Mouse (Mus musculus) left cerebral cortex, postnatal 10 days (tissue): ENCODE measurements around the gene Bmp6. TPM values are rescaled to one million over a fixed set of nuclear protein-coding genes. Genes with fewer than 3 reads are reported as not detected.
A peak's percentile ranks its signal among the peaks of the same experiment; 100 is the strongest.

ENCODE experiments used
- DNase-seq, 2 experiments: peaks; one replicate each; pipeline ENCODE4 v3.0.0; 2021 to 2022; ENCODE audit warnings: low spot score in 2 of 2, mixed read lengths in 1 of 2; ENCODE audit errors: extremely low spot score in 1 of 2
- intact Hi-C: fragments of 180-260 bp; cut with DNase I; formaldehyde crosslinking; loops from one replicate; pipeline ENCODE4 v1.15.1; 2025
- total RNA-seq, 2 experiments: library from RNA; stranded (reverse); gene quantifications; 2 replicates each; pipeline ENCODE4 v1.2.3; 2021

Gene Bmp6
- total RNA-seq, 2 experiments from 2014 or later, result 7.3 to 9.2 TPM

DNA sequence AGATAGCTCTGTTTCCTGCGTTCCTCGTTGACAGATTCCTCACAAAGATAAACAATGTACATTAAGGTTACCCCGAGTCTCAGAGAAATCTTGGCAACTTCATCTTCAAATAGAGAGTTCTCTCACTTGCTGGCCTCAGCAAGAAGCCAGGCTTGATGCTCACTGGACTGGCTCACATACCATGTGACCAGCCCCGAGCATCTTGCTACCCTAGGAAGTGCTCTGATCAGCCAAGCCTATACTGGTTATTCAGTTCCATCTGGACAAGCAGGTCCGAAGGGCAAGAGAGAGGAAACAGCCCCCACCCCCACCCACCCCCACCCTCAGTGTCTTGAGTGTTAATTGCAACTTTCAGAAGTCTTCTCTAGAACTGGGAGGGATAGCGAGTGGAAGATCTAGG lies 141.9 kb downstream of the Bmp6 start:
- no peak for DNase-seq
- intact Hi-C loops, result no loop called here

DNA sequence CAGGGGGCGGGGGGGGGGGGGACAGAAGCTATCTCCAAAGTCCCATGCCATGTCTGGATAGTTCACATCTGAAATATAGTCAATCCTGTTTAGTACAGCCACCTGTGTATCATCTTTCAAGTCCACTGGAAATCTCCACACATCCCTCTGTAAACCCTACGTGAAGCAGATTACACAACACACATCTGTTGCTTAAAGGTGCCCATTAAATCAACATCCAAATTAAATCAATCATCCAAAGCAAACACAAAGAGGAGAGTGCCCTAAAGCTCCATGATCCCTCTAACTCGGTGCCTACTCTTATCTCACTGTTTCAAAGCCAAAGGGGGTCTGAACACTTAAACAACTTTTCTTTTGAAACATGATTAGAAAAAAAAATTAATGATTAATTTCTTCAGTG lies 151.8 kb downstream of the Bmp6 start:
- intact Hi-C loops, result no loop called here
- DNase-seq, result no peak

DNA sequence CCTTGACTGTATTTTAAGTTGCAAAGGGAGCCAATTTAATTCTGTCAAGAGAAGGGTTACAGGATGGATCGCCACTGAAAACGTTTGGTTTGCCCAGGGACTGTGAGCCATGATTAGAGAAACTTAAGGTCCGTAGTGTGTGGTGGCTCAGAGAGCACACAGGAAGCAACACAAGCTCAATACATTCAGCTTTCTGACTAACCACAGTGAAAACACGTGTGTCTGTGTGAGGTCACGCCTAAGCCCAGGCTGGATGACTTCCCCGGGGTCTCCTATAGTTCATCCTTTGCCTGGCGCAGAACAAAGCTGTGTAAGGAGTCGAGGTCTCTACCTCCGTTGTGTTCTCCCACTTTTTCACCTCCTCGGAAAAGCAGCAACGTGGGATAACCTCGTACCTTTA lies 156.4 kb downstream of the Bmp6 start:
- intact Hi-C loops, result loop anchor here (10.0 kb wide), 1 partner anchor 437 kb away; no protein-coding TSS in a partner anchor
- DNase-seq, result no peak

DNA sequence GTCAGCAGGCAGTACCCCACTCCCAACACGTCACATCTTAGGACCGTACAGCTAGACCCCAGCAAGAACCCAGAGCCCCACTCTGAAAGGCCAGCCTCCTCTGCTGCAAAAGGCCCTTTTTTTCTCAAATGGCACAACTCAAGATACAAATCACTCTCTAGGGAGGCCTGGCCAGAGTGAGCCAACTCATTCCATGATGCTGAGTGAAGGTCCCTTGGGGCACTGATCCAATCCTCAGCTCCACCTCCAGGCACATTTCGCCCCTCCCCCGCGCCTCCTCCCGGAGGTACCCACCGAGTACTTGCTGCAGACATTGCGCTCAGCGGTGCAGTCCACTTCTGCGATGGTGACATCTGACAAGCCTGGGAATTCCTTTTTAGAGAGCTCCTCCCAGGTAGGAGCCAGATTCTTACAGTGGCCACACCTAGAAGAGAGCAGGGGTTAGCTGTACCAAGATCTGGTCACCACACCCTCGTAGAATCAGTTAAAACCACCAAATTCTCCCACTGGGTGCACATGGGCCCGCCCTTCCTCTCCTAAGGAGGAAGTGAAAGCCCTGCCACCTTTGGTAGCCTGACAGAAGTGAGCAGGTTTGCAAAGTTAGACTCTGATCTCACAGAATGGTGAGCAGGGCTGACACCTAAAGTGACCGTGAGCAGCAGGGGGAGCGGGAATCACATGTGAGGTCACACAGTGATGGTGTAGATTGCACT lies 158.4 kb downstream of the Bmp6 start:
- intact Hi-C loops, result loop anchor here (10.0 kb wide), 1 partner anchor 438 kb away; no protein-coding TSS in a partner anchor
- DNase-seq, result peak in 1 of 2 experiments; percentile 61

DNA sequence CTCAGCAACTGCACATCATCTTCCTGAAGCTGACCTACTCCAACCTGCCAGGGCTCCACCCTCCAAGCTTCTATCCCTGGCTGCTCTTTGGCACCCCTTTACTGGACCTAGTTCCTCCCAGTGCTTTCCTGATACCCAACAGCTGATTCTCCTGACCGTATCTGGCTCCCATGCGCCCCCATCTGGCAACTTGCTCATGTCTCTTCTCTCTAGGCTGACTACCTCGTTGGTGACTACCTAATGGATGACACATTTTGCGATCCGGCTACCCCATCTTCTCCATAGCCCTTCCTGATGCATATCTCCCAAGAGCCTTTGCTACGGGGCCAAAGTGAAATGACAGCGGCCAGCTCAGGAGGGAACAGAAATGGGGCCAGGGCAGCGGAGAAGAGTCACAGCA lies 161.4 kb downstream of the Bmp6 start:
- intact Hi-C loops, result loop anchor here (5.0 to 10.0 kb wide), 2 partner anchors 164 to 442 kb away; no protein-coding TSS in a partner anchor
- peak in 1 of 2 experiments; percentile 62 for DNase-seq

DNA sequence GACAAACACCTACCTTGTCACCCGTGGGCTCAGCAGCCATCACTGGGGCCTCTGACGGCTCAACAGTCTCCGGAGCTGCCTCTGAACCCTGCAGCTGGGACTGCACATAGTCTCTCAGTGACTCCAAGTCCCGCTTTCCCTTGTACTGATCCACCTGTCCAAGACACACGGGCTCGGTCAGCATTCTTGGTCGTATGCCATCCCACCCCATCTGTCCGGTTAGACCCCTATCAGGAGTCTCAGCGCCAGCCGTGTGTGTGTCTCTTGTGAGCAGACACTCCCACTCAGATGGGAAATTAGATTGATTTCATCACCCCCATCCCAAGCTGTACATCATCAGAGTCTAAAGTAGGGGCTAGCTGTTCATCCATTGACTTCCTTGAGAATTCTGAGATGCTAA lies 162.0 kb downstream of the Bmp6 start:
- intact Hi-C loops, result loop anchor here (5.0 to 10.0 kb wide), 2 partner anchors 165 to 442 kb away; no protein-coding TSS in a partner anchor
- DNase-seq, result no peak

DNA sequence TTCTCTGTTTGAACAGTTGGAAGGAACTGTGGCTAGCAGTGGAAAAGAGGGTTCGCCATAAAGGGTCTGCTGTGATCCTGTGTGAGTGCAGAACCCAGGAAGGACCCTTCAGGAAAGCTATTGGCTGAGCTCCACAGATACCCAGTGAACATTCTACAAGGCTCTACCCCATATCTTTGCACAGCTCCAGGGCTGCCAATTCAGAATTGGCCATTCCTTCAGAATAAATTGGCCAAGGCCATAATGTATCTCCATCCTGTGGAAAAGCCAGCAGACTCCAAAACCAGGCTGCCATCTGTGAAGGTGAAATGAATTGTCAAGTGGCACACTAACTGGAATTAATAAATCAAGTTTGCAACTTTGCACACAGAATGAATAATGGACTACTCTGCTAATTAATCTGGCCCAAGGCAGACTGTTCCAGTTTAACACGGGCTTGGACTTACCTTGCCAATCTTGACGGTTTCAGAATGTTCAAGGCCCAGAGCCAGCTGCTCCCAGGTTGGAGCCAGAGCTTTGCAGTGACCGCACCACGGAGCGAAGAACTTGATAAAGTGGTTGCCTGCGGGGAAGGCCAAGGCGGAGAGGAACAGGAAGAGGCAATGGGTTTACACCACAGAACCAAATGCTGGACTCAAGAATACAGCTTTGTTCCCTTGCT lies 164.9 kb downstream of the Bmp6 start:
- DNase-seq, result no peak
- intact Hi-C loops, result loop anchor here (5.0 to 10.0 kb wide), 2 partner anchors 168 to 445 kb away; no protein-coding TSS in a partner anchor

DNA sequence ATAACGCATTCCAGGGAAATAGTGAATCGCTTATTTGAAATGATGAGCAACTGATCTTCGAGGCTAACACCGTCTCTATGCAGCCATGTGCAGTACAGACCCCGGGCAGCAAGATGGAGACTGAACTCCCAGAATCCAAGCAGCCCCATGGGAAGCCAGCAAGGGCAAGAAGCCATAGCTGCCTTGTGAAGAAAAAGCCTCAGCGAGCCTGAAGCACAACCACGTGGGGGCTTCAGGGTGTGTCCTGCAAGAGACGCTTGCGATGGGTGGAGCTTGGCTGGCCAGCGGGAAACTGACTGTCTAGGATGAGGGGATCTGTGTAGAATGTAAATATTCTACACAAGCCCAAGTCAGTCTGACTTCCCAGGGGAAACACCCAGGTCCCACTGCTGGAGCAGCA lies 167.1 kb downstream of the Bmp6 start:
- DNase-seq, result peak in 1 of 2 experiments; percentile 49
- intact Hi-C loops, result no loop called here

DNA sequence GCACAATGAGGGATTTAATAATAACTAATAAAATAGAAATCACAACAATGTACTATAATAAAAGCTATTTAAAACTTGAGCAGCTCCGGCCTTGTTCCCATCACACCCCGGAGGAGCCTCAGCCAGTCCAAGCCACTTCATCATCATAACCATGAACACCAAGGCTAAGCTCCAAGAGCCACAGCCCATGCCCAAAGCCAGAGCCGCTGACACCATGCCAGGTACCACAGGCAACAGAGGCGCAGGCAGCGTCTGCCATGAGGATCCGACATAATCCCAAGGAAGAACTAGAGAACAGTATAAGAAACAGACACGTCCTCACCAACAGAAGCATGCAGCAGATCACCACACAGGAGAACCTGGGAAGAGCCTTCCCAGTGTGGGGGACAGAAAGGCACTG lies 169.0 kb downstream of the Bmp6 start:
- no peak for DNase-seq
- intact Hi-C loops, result no loop called here

DNA sequence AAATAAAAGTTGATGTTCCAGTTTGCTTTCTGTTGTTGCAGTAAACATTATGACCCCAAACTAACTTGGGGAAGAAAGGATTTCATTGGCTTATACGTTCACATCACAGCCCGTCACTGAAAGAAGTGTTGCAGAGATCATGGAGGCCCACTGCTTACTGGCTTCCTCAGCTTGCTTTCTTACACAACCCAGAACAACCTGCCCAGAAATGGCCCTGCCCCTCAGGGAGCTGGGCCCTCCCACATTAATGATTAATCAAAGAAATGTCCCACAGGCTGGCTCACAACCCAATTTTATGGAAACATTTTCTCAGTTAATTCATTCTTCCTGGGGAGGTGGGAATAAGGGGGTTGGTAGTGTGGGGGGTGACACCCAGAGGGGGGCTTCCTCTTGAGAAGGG lies 170.5 kb downstream of the Bmp6 start:
- intact Hi-C loops, result no loop called here
- no peak for DNase-seq

DNA sequence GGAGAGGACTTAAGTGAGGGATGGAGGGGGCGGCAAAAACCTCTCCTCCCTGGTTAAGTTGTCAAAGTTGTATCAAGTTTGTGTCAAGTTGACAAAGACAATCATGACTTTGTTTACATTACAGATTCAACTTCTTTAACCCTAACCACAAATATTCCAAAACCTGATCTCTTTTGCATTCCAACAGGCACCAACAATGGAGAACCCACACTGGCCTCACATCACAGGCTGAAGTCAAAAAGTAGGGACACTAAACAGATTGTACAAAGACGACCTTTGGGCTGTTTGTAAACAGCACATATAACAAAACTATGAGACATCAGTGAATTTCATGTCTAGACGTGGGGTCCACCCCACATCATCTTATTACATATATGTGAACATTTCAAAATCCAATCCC lies 170.9 kb downstream of the Bmp6 start:
- DNase-seq, result no peak
- intact Hi-C loops, result no loop called here

DNA sequence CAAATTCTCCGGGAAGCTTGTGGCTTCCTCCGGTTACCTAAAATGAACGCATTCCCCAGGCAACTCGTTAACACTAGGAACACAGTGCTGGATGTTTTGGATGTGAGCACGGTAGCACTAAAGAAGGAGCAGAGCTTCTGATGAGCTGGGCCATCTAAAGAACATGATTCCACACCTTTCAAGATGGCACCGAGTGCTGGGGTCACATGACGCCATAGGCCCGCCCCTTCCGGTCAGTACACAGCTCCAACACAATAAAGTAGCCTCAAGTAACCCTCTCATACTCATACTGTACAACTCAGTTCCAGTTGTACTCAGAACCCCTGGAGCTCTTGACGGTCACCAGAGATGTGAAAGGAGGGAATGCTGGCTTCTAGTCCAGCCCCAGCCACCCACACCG lies 171.7 kb downstream of the Bmp6 start:
- no peak for DNase-seq
- intact Hi-C loops, result no loop called here

DNA sequence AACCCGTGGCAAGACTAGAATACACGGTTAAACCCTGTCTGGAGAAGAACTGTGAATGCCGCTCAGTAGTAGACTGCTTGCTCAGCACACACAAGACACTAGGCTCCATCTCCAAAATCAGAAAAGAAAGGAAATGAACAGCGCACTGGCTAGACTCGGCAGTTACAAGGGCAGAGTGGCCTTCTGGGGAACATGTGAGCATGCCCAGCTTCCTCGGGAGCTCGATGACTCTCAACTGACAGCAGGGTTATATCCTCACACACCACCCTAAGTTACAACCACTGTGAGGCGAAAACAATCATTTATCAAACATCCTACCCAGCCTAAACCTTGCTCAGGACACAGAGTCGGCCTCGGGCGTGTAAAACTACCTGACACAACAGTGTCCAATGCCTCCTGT lies 175.4 kb downstream of the Bmp6 start:
- intact Hi-C loops, result no loop called here
- DNase-seq, result no peak

DNA sequence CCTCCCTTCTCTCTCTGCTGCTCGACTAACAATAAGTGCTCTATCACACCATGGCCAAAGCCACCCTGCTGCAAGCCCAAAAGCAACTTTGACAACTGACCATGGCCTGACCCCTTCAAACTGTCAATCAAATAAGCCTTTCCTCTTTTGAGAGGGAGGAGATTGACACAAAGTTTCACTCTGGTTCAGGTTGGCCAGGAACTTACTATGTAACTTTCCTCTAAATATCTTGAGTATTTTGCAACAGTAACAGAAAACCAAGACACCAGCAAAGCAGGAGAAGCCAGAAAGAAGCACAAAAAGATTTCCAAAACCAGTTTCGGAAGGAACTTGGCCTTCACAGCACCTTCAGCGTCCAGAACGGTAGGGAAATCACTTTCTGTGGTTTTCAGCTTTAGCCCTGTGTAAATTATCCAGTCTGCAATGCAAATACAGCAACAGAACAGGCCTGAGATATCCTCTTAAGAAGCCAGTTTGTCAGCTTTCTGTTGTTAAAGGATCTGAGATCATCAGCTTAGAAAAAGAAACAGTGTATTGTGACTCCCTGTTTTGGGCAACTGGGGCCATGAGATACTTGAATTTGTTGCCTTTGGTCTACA lies 177.2 kb downstream of the Bmp6 start:
- intact Hi-C loops, result no loop called here

DNA sequence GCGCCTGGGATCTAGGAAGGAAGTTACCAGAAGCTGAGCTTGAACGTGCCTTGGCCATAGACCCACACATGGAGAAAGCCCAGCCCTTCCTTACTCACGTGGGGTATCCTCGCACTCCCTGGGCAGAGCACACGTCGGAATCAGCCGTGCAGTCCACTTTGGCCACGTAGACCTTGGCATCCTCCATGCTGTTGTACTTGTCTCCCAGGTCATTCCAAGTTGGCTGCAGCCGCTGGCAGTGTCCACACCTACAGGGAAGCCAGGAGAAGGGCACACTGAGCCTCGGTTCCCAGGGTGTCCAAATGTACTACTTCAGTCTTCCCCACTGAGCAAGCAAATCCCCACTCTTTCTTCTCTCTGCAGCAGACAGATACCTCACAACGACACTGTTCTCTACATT lies 178.3 kb downstream of the Bmp6 start:
- DNase-seq, result no peak
- intact Hi-C loops, result no loop called here

More for the DNA sequence above, 177.2 kb downstream of the Bmp6 start:
- DNase-seq, result no peak

DNA sequence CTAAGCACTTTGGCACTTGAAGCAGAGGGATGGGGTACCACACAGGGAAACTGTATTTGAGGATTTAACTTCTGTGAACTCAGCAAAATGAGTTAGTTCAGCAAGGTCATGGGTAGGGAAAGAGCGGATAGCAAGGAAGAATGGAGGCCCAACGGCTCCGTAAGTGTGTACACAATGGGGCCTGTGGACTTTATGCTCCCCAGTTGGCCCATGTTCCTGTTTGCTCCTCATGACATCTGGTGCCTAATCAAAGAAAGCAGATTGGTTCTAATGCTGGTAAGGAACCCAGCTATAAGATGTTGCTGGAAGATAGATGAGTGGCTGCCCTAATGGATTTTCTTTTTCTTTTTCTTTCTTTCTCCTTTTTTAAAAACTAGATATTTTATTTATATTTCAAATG lies 180.4 kb downstream of the Bmp6 start:
- no peak for DNase-seq
- intact Hi-C loops, result loop anchor here (5.0 kb wide), 1 partner anchor 57 kb away; no protein-coding TSS in a partner anchor

DNA sequence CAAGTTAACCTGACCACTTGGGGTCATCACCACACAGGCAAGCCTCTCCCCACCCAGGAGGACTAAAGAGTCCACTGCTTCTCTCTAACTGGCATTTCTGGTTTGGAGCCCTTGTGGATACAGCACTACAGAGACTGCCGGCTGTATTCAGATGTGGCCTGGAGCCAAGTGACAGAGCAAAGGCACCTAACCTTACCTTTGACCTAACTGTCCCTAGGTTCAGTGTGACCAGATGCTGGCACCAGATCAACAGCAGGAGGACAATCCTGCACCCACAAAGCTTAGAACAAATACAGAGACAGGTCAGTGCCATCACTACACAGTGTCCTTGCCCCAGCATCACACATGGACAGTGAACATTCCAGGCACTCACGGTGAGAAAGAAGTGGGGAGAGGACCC lies 181.2 kb downstream of the Bmp6 start:
- intact Hi-C loops, result loop anchor here (5.0 kb wide), 1 partner anchor 56 kb away; no protein-coding TSS in a partner anchor
- no peak for DNase-seq

DNA sequence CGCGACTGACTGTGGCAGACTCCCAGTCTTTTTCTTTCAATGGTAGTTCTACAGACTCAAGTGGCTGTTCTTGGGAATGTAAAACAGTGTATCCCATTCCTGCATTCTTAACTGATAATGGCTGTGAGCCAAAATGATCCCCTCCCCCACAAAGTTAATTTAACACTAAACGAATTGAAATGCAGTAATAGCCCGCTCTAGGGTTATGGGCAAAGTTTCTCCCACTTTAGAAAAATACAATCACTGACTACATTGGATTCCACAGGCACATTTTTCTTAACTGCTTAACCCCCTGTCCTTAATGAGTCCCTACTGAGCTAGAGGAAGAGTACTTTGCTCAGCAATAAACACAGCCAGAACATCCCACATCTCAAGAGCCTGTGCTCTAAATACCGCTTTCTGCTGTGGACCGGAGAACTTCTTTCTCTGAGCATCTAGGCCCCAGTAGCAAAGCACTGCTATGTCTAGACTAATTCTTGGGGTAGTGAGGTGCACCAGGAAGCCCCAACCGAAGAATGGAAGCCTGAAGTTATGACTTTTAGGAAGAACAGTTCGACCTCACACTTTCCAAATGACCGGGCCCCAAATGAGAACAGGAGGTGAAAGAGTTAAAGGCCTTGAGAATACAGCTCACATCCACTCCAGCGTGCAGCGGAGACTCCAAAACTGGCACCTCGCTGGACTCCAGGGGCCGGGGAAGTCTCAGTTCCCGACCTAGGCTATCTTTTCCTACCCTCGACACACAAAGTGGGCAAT lies 182.3 kb downstream of the Bmp6 start:
- no peak for DNase-seq
- intact Hi-C loops, result loop anchor here (5.0 kb wide), 1 partner anchor 55 kb away; no protein-coding TSS in a partner anchor
